Mouse (Mus musculus) gastrocnemius, postnatal 36 days (tissue): ENCODE results near the gene Tub. TPM values are rescaled to one million over a fixed set of nuclear protein-coding genes. Genes with fewer than 3 reads are reported as not detected.

Experiments
- DNase-seq, 2 experiments: peaks; one replicate each; pipeline ENCODE4 v3.0.0; 2022
- intact Hi-C: fragments of 180-260 bp; cut with DNase I; formaldehyde crosslinking; loops from one replicate; pipeline ENCODE4 v1.15.1; 2025
- total RNA-seq, 2 experiments: library from RNA; stranded (reverse); gene quantifications; 2 replicates each; pipeline ENCODE4 v1.2.3; 2021

The Tub gene
- total RNA-seq, 2 experiments from 2014 or later: 0.38 to 0.49 TPM

DNA sequence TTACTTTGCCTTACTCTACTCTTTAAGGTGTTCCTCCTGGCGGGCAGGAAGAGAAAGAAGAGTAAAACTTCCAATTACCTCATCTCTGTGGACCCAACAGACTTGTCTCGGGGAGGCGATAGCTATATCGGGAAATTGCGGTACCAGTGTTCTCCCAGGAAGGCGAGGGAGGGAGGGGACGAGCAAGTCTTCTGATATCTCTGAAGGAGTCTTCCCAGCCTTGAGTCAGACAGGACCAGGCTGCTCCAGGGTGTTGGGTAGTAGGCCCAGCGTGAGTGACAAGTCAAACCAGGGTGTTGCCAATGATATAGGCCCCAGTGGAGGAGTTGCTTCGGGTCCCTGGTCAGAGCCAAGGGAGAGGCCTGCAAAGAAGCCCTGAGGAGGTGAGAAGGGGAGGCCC is 76.8 kb downstream of the Tub start:
- intact Hi-C loops: loop anchor here (5.0 kb wide), 1 partner anchor 210 kb away; no protein-coding TSS in a partner anchor
- DNase-seq: no peak

DNA sequence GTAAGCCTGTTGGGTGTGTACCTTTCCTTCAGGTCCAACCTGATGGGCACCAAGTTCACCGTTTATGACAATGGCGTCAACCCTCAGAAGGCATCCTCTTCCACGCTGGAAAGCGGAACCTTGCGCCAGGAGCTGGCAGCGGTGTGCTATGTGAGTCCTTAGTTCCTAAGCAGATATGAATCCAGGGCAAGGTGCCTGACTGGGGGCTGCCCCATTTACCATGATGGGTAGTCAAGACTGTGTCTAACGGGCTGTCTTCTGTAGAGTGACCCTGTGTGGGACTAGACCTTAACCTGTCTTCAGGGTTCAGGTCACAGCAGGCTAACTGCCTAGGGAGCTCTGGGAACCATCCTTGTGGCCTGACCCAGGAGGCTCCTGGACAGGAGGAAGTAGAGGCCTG is 77.6 kb downstream of the Tub start:
- DNase-seq: no peak
- intact Hi-C loops: loop anchor here (2.0 to 5.0 kb wide), 2 partner anchors 61 to 210 kb away; no protein-coding TSS in a partner anchor

DNA sequence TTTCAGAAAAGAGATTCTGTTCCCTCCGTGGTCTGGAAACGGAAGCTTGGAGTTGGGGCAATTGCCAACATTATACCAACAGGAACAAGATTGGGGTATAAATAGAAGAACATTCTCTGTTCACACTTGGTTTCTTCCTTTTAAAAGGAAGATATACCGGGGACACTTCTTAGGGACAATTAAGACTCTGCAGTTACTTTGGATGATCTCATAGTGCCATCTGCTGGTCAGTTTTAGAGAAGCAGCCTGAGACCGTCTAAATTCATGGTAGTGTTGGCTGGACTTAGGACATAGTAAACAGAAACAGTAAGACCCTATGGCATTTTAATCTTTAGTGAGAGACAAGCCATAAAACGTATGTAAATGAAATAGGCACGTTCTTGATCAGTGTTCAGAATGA is 78.1 kb downstream of the Tub start:
- intact Hi-C loops: loop anchor here (2.0 to 5.0 kb wide), 2 partner anchors 61 to 211 kb away; no protein-coding TSS in a partner anchor
- DNase-seq: no peak

DNA sequence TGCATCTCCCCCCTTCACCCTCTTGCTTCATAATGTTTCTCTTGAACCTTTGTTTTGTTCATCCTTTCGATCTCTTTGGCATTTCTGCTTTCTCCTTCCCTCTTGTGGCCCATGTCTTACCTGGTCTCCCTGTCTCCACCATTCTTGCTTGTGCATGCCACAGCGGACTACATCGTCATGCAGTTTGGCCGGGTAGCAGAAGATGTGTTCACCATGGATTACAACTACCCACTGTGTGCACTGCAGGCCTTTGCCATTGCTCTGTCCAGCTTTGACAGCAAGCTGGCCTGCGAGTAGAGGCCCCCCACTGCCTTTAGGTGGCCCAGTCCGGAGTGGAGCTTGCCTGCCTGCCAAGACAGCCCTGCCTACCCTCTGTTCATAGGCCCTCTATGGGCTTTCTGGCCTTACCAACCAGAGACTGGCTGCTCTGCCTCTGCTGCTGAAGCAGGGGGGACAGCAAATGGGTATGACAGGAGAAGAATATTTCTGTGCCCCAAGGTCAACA is 79.9 kb downstream of the Tub start:
- intact Hi-C loops: loop anchor here (2.0 to 10.0 kb wide), 3 partner anchors 63 to 1205 kb away; partner anchors contain the start of gene Olfr469
- DNase-seq: no peak

DNA sequence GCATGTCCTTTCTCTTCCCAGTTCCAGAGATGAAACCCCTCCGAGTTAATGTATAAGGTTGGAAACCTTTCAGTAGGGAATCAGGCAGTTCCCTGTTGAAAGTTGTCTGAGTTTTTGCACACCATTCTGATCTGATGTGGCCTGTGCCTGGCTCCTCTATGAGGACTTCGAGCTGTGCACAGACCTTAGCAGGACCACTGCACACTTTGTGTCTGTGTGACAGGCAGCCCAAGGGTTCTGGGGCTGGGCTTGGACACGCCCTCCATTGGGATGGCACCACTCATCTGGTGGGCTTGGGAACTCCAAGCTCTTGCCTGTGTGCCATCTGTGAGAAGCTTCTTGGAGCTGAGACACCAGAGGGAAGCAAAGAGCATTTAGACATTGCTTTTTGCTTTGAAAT is 81.2 kb downstream of the Tub start:
- intact Hi-C loops: loop anchor here (10.0 kb wide), 1 partner anchor 1207 kb away; the partner anchor contains the start of gene Olfr469

DNA sequence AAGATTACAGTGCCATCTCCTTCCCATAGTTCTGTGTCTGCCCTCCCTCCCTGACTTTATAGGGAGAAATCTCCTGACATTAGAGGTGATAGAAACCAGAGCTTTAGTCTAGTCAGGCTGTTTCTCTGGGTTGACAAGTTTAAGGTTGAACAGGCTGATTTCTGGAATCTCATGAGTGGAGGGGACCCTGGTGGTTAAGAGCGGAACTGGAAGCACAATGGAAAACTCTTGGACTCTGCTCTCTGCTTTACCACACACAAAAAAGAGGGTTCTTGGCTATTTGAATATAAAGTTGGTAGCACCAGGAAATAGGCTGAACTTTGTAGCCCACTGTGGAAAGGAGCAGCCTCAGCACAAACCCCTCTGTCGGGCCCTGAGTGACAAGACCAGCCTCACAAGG is 81.9 kb downstream of the Tub start:
- no peak for DNase-seq
- intact Hi-C loops: loop anchor here (10.0 kb wide), 1 partner anchor 1207 kb away; the partner anchor contains the start of gene Olfr469

More for the DNA sequence above, 81.2 kb downstream of the Tub start:
- DNase-seq: no peak

DNA sequence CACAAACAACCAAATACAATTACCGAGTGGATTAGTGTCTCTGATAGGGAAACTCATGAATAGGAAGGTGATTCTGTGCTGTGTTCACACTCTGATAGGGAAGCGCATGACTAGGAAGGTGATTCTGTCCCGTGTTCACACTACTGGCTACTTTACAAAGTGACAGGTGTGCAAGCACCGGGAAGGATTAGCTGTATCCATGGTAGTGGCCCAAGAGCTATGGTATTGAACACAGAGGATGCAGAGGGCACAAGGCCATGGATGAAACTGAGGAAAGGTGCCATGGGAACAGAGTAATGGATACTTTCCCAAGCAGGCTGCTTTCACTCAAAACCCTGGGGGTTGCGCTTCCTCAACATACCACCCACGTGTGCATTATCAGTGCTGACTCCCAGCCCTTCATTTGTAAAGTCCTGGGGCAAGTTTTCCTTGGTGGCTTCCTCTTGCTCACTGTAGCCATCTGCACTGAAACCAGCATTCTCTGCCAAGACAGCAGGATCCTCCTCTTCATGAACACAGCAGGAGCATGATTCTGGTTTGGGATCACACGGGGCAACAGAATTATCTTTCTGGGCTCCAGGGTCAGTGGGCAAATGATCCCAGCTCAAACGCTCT is 88.1 kb downstream of the Tub start:
- intact Hi-C loops: loop anchor here (10.0 kb wide), 1 partner anchor 1213 kb away; the partner anchor contains the start of gene Olfr469

DNA sequence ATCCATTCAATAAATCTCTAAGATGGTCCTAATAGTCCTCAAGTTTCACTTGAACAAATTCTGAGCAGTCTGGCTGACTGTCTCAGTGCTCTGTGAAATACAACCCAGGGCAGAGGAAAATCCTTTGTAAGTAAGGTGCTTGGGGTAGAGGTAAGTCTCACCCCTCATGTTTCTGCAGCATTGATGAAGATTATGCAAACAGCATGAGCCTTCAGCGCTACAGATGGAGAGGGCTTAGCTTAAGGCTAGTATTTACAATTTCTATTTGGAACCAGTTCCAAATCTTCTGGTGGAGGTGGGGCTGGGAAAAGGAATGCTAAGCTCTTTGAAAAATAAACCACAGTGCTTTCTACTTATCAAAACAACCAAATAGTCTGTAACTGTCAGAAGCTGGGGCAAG is 88.8 kb downstream of the Tub start:
- no peak for DNase-seq
- intact Hi-C loops: loop anchor here (10.0 kb wide), 1 partner anchor 1214 kb away; the partner anchor contains the start of gene Olfr469

More for the DNA sequence above, 88.1 kb downstream of the Tub start:
- DNase-seq: no peak

DNA sequence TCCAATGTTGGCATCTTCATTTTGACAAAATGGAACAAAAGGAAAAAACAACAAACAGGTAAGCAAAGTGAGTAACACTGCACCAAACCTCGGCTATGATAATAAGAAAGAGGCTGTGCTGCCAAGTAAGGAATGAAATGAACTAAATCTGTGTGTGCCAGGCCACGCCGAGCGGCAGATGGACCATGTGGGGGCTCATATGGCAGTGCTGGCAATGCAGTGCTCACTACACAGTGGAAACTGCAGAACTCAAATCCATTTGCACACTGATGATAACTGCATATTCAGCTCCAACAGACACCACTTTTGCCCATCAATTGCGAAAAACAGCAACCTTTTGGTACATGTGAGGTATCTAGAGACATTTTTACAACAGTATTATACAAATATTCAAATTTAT is 89.3 kb downstream of the Tub start:
- no peak for DNase-seq
- intact Hi-C loops: loop anchor here (10.0 kb wide), 1 partner anchor 1215 kb away; the partner anchor contains the start of gene Olfr469

DNA sequence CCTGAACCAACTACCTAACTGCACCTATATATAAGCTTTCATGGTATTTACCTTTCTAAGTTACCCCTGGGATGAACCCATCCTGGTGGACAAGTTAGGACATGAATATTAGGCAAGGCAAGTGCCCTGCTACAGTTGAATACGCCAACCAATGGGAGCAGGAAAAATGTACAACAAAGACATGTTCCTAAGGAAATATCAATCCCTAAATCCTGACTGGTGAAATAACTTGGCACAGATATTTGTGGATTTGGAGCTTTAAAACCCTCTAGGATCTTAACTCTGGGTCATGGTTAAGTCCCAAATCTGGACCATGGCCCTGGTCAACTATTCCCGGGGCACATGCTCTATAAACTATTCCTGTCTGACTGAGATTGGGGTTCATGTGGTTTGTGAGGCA is 95.7 kb downstream of the Tub start:
- DNase-seq: no peak
- intact Hi-C loops: no loop called here

DNA sequence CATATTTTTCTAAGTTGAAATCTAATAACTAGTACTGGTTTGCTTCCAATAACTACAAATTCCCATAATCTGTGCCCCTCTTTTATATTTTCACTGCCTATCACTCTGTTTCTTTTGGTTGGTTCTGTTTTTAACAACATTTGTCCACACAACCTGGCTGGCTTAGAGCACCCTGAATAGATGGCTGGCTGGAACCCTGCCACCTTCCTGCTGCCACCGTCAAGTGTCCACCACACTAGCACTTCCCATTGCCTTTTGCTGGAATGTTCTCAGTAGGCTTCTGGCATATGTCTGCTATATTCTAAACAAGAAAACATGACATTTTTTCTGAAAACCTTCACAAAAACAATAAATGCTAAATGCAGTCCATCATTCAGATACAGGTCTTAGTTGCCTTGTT is 100.7 kb downstream of the Tub start:
- intact Hi-C loops: no loop called here

DNA sequence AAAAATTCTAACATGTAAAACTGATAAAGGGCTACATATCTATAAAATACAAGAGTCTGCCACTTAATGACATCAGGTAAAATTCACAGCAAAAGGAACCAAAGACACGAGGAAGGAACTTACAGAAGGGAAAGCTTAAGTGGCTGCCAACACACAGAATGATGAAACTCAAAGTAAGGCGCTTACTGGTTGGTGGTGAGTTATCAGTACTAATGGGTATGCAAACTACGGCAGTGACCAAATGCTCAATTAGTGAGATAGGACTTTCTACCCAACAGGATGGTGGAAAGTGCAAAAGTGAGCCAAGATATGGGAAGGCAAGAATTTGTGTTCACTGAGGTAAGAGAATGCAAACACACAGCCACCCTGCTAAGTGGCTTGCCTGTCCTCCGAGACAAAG is 109.4 kb downstream of the Tub start:
- intact Hi-C loops: no loop called here
- DNase-seq: no peak

More for the DNA sequence above, 100.7 kb downstream of the Tub start:
- no peak for DNase-seq

DNA sequence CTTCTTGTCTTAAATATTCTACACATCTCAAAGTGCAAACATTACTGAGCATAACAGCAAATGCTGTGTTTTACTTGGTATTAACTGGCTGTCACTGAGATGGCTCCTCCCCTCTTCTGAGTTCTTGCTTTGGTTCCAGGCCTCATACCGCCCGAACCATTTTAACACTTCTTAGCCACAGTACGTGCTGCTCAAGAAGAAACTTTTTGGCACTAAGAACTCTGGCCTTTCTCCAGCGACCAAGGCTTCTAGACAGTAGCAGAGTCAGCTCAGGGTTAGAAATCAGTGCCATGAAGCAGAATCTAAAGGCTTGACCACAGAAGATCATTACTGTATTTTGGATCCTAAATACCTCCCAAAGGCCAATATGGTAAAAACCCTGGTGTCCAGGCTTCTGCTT is 119.5 kb downstream of the Tub start:
- intact Hi-C loops: no loop called here
- no peak for DNase-seq

DNA sequence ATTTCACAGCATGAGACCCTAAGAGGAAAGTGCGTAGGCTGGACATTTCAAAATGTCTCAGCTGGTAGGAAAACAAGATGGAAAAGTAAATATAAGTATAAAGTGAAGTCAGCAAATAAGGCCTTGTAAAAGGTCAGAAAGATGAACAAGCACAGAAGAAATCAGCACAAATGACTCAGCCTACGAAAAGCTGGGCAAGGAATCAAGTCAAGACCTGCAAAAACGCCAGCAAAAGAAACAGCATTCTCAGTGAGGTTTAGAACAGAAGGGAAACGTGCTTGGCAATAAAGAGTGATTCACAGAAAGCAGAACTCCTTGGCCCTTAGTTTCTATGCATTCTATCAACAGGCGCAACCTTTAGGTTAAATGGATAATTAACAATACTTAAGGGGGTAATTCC is 122.2 kb downstream of the Tub start:
- no peak for DNase-seq
- intact Hi-C loops: no loop called here

DNA sequence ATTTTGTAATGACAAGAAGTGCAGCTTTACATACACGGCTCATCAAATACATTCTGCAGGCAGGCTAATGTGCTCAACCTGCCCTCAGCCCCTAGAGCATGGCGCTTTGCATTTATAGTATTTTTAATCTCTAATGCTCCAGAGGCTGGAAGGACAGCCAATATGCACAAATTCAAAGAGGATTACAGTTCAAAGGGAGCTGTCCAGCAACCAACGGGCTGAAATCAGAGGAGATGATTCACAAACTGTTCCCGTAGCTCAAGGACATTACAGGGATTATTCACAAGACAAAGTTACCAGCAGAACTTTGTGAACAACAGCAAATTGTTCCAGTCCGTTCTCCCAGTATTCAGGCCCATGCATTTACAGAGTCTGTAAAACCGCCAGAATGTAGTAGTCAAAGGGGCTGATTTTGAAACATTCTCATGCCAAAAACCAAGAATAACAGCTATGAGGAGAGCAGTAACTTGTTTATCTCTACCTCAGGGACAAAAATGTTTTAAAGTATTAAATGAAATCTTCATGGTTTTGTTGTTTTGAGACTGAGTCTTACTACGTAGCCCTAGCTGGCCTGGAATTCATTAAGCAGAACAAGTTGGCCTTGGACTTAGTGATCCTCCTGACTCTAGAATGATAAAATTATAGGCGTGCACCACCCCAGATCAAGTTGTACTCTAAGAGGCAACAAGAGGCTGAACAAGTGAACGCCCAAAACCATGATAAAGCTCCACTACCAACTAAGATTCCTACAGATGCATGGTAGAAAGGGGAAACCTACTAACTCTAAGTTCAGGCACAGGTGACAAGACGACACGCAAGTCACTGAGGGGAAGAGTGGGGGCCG is 132.4 kb downstream of the Tub start:
- intact Hi-C loops: no loop called here
- no peak for DNase-seq

DNA sequence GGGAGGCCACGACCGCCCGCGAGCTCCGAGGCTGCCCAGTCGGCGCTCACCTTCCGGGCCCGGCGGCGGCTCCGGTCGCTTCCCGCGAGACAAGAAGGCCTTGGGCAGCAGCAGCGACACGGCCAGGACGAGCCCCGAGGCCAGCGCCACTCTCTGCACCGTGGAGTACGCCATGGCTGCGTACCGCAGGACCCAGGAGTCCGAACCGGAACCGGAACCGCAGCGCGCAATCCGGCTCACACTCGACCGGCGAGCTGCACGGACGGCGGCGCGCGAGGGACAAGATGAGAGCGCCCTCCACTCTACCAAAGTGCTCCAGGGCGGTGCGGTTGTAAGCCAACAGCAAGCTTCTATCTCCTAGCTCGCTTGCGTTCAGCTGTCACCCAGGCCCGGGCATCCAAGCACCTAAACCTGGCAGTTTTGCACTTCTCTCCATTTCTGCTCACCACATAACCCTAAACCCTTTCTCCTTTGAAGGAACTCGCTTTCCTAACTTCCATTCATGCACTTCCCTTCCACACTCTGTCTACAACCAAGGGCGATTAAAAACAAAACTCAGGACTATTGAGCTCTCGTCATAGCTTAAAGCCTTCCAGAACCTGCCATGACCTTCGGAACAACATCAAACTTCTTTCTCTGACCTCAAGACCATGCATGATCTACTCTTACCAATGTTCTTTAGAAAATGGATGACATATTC is 133.1 kb downstream of the Tub start, which contains the start of gene Ric3:
Ric3 (minus strand) TSS at position 219 of the 700 bp plus-strand sequence.
- DNase-seq: peak in 1 of 2 experiments; percentile 15
- intact Hi-C loops: no loop called here

DNA sequence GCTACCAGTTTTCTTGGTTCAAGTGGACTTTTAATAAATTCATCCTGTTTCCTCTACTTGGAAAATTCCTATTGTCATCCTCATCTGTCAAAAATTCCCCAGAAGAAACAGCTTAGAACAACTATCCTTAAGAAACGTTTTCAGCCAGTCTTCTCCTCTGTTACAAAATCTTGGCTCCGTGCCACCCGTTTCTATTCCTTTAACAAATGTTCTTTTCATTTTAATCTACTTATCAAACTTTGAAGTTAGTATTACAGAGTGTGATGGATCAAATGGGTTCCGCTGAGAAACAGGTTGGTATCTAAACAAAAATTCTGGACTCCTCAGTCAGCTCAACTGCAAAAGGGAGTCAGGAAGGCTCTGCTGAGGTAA is 133.7 kb downstream of the Tub start:
- intact Hi-C loops: no loop called here
- DNase-seq: no peak
